Mouse (Mus musculus) olfactory bulb, adult 2 months (tissue): ENCODE data around the gene Unc5a.

Source experiments
- CTCF ChIP-seq: fragments of 200-500 bp; IDR thresholded peaks from 2 replicates; pipeline ENCODE4 v1.5.1; 2012; ENCODE audit warnings: low read depth, mild to moderate bottlenecking, low read length, moderate library complexity; ENCODE audit not compliant: insufficient read depth
- POLR2A ChIP-seq: fragments of 200-500 bp; IDR thresholded peaks from 2 replicates; pipeline ENCODE4 v1.6.1; 2012; ENCODE audit warnings: mild to moderate bottlenecking, low read depth, low read length, moderate library complexity; ENCODE audit not compliant: insufficient read depth

- TF ChIP-seq CTCF (no peak), POLR2A (no peak)
These were observed 4.6 kb upstream of the Unc5a start for GRCm38 (mm10) chr13:54944411-54945157.
